Mouse (Mus musculus) cerebellum, adult 2 months (tissue): ENCODE measurements around the gene Abt1.

Experiments used
- CTCF ChIP-seq: fragments of 200-500 bp; IDR thresholded peaks from 2 replicates; pipeline ENCODE4 v1.5.1; 2011; ENCODE audit warnings: low read depth, mild to moderate bottlenecking, control low read depth, low read length, moderate library complexity, borderline replicate concordance; ENCODE audit not compliant: insufficient read depth
- POLR2A ChIP-seq: fragments of 200-500 bp; IDR thresholded peaks from 2 replicates; pipeline ENCODE4 v1.6.1; 2011; ENCODE audit warnings: low read length, control low read depth, borderline replicate concordance; ENCODE audit not compliant: insufficient read depth

DNA sequence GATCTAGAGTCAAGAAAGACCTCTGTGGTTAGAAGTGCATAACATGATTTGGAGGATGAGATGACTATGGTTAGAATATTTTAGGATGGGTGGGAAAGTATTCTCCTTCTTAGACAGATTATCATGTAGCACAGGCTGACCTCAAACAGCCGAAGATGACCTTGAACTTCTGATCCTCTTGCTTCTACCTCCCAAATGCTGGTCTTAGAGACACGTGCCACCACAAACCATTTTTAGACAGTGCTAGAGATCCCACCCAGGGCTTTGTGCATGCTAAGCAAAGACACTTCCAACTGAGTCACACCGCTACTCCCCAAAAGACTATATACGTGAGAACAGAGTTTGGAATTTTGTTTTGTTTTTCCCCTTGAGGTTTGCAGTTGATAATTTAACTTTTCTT is 38.4 kb upstream of the Abt1 start:
- TF ChIP-seq POLR2A (no peak), CTCF (no peak)
